Mouse (Mus musculus): ENCODE measurements at regions not wholly inside any gene's neighbourhood (a gene's known extent, or its start where the extent isn't known, plus 50 kb on each side); places are given as distances from the start of the nearest gene placed in this dataset.

GRCm38 (mm10) chr5:74882563-74882962, 162.0 kb downstream of the Chic2 start:
- DNase-seq: no peak

GRCm38 (mm10) chr5:74880669-74881226, 163.8 kb downstream of the Chic2 start:
- no peak for DNase-seq

- no peak for DNase-seq
Measured at GRCm38 (mm10) chr5:74880048-74880437, 164.5 kb downstream of the Chic2 start.

DNA sequence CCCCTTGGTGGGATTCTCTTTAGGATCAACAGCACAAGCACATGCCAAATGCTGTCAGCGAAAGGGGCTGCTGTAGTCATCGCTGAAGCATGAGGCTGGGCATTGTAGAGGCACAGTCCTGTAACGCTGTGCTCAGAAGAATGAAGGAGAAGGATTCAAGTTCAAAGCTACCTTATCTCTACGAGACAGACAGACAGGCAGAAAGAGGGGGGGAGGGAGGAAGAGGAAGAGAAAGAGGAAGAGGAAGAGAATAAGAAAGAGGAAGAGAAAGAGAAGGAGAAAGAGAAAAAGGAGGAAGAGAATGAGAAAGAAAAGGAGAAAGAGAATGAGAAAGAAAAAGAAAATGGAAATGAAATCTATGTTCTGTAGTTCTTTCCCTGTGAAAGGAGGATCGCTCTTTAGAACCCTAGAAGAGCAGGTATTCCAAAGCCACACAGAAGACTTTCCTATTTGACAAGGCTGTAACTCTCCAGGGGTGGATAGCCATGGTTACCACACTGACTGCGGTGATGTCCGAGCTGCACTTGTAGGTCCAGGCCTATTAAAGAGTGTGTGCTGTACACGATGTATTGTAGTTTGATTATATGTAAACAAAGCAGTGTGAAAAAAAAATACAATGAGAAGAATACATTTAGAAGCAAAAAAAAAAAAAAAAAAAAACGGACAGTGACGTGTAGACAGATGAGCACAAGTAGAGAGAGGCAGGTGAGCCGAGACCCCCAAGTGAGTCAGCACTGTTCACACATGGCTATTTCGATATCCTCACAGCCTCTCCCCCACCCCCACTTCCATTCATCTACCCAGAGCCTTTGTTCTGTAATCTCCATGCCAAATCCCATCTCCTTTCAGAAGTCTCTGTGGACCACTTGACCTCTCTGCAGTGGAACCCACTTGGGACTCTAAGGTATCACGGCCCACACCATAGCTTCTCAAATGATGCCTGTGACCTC, 165.2 kb downstream of the Chic2 start:
- no peak for DNase-seq

- no peak for DNase-seq
Measured at GRCm38 (mm10) chr5:74877595-74877994, 167.0 kb downstream of the Chic2 start.

DNA sequence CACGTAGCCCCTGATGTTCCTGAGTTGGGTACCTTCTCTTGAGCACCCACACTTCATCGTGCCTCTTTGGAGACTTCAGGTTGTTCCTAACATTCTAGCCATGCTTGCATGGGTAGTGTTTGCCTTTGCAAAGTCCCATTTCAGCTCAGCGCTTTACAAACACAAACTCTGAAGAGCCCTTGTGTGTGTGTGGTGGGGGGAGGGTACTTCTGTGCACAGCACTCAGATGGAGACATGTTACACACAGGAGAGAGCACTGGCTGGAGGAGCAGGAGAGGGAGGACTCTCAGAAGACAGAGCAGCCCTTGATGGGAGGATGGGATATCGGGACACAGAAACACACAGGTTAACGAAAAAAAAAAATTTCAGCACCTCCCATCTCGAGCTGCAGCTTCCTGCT, 167.4 kb downstream of the Chic2 start:
- DNase-seq: no peak

GRCm38 (mm10) chr5:74874691-74875090, 169.9 kb downstream of the Chic2 start:
- DNase-seq: no peak

DNA sequence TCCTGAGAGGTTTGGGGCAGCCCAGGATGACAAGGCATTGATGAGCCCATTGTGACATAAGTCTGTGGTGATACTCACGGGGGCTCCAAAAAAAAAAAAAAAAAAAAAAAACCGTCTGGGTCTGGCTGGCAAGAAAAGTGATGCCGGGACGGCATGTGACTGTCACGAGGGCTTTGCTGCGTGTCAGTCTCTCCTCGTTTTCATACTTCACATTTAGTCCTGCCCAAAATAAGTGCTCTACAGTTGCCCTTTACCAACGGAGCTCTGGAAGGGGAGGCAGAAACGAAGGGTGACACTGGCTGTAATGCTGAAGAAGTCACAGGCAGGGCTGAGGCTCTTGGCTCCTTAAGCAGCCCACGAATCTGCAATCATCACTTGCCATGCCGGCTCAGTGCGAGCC, 167.9 kb upstream of the Lnx1 start:
- no peak for DNase-seq

GRCm38 (mm10) chr5:74867113-74867785, 164.5 kb upstream of the Lnx1 start:
- no peak for DNase-seq

GRCm38 (mm10) chr5:74866697-74867096, 164.0 kb upstream of the Lnx1 start:
- DNase-seq: no peak

DNA sequence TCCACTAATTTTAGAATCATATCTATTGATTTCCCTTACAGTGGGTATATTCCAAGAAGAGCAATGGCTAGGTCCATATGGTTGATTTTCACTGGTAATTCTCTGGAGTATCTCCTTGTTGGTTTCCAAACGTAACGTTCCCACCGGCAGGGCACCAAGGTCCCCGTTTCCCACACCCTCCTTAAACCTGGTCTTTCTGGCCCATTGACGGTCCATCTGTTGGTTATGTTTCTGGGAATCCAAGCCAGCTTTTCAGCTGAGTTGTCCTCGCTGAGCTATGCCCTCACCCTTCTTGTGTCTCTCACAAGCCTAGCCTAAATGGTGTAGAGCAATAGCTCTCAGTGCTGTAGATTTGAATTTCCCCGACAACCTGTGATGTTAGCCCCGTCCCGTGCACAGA, 162.7 kb upstream of the Lnx1 start:
- DNase-seq: no peak

DNA sequence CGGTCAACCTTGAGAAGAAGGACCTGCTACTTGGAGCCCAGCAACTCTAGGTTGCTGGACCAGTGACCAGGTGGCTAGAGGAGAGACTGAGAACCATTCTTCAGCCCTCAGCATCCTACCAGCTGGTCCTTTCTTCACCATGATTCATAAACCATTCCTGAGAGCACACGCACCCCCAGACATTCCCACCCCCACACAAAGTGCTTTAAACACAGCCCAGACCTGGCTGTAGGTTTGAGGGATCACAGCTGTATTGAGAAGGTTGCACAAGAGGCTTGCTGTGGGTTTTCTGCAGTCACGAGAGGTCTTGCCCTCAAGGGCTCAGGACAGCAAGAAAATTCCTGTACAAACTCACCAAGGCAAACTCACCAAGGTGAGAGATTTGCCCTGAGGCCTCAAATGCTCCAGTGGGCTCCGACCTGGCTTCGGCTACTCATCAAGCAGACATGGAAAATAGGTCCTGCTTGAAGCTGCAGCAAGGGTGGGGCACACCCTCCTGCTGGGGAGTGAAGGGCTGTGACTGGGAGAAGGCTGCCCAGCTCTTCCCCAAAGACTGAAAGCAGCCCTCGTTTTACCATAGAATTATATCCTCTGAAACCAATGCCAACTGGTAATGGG, 161.9 kb upstream of the Lnx1 start:
- DNase-seq: no peak

DNA sequence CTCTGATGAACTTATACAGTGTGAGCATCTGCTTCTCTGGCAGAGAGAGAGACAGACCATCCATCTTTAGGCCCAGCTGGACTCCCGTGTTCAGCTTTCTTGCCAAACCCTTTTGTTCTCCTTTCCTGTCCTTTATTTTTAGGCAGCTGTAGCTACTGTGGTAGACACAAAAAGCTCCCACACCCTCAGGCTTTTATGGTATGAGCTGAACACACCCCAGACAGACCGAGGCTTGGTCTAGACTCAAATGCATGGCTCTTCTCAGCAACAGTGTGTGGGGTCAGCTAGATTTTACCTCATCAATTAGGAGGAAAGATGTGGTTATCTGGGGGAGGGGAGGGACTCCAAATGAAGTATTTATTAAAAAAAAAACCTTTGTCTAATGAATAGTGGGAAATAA, 158.6 kb upstream of the Lnx1 start:
- DNase-seq: no peak

GRCm38 (mm10) chr5:74857861-74858260, 155.1 kb upstream of the Lnx1 start:
- no peak for DNase-seq

GRCm38 (mm10) chr5:74857161-74857560, 154.4 kb upstream of the Lnx1 start:
- DNase-seq: peak; percentile 52

GRCm38 (mm10) chr5:74847824-74848223, 145.1 kb upstream of the Lnx1 start:
- no peak for DNase-seq

GRCm38 (mm10) chr5:74846674-74847073, 144.0 kb upstream of the Lnx1 start:
- DNase-seq: peak; percentile 13

GRCm38 (mm10) chr5:74834401-74834800, 131.7 kb upstream of the Lnx1 start:
- no peak for DNase-seq

DNA sequence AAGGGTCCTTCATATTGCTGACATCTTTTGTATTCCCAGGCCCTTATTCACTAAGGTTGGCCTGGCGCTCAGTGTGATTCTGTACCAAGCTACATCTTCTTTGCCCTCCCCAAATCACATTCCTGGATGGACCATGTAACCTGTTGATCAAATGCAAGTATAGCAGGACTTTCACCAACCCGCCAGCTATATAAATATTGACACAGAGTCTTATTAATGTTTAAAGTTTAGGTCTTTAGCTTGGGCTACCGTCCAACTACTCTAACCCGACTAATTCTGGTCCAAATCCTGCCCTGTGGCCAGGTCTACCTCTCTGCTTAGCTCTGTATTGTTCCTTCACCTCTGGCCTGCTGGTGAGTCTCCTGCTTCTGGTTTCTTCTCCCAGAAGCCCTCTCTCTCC, 131.2 kb upstream of the Lnx1 start:
- no peak for DNase-seq

GRCm38 (mm10) chr5:74832011-74832410, 129.3 kb upstream of the Lnx1 start:
- DNase-seq: peak; percentile 14

- no peak for DNase-seq
Measured at GRCm38 (mm10) chr5:74830646-74831045, 127.9 kb upstream of the Lnx1 start.

DNA sequence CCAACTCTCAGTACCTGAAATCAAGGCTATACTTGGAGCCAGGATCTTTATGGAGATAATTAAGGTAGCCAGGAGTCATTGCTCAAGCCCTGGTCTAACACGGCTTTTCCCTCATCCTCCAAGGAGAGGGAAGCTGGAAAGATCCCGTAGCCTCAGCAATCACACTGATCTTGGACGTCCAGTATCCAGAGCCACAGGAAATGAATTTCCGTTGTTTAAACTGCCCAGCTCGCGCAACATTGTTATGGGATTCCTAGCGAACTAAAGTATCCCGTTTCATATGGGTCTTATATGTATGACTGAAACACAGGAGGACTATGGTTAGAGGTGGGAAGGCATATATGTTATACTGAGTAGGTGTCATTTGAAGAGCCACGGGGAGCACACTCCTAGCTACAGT, 126.3 kb upstream of the Lnx1 start:
- no peak for DNase-seq

DNA sequence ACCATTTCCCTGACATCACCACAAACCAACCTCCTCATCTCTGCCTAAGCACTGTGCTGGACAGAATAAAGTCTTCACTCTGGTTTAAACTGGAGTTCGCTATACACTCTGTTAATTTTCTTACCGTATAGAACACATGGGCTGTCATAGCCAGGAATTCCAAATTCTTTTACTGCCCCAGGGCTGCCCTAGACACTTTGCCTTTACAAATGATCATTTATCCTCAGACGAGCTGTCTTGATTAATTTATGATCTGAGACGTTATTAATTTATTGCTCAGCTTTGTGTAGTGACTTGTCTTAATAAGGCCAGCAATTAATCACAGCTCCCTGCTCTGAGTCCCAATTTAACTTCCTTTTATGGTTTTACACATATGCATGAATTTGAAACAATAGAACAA, 125.2 kb upstream of the Lnx1 start:
- no peak for DNase-seq
